Mouse (Mus musculus) limb, embryonic 13.5 days (tissue): ENCODE measurements at regions not wholly inside any gene's neighbourhood (a gene's known extent, or its start where the extent isn't known, plus 50 kb on each side); places are given as distances from the start of the nearest gene placed in this dataset.

Experiments
- ATAC-seq: fragments of 200-750 bp; cut with Nextera tagmentation; 2 replicates; pipeline ENCODE4 v1.8.0; 2017; ENCODE audit warnings: low read depth, moderate number of reproducible peaks, moderate TSS enrichment; ENCODE audit not compliant: low FRiP score
- H3K27ac ChIP-seq: fragments of 300-500 bp; sonication (generic); 2 replicates; pipeline ENCODE4 v1.5.1; 2015; ENCODE audit warnings: inconsistent platforms, mild to moderate bottlenecking, moderate library complexity
- H3K27me3 ChIP-seq: fragments of 300-500 bp; sonication (generic); 2 replicates; pipeline ENCODE4 v1.6.1; 2015; ENCODE audit warnings: mild to moderate bottlenecking, inconsistent platforms
- H3K36me3 ChIP-seq: fragments of 300-500 bp; sonication (generic); 2 replicates; pipeline ENCODE4 v1.6.1; 2015; ENCODE audit warnings: inconsistent platforms, mild to moderate bottlenecking, moderate library complexity
- H3K4me1 ChIP-seq: fragments of 300-500 bp; sonication (generic); 2 replicates; pipeline ENCODE4 v1.6.1; 2015; ENCODE audit warnings: inconsistent platforms
- H3K4me2 ChIP-seq: fragments of 300-500 bp; sonication (generic); replicated peaks from 2 replicates; pipeline ENCODE4 v1.6.1; 2015; ENCODE audit warnings: inconsistent platforms, mild to moderate bottlenecking, moderate library complexity
- H3K4me3 ChIP-seq: fragments of 300-500 bp; sonication (generic); 2 replicates; pipeline ENCODE4 v1.5.1; 2015; ENCODE audit warnings: moderate library complexity, mild to moderate bottlenecking, inconsistent platforms
- H3K9ac ChIP-seq: fragments of 300-500 bp; sonication (generic); 2 replicates; pipeline ENCODE4 v1.6.1; 2015; ENCODE audit warnings: mild to moderate bottlenecking, inconsistent platforms
- H3K9me3 ChIP-seq: fragments of 300-500 bp; sonication (generic); 2 replicates; pipeline ENCODE4 v1.6.1; 2016; ENCODE audit warnings: inconsistent platforms
- WGBS: fragments of 180-500 bp; shearing (Covaris S2); methylation state at CpG from one replicate; pipeline ENCODE4 v1.1.7; 2015; 5-methylcytosine and 5-hydroxymethylcytosine counted together

- Histone ChIP-seq H3K4me3 (no peak overlapping the region), H3K9ac (no peak overlapping the region), H3K27me3 (peaks cover 16% of the 10 kb centered on the region), H3K36me3 (no peaks in the 10 kb centered on the region), H3K4me1 (peaks cover 14% of the 10 kb centered on the region), H3K27ac (no peak overlapping the region), H3K4me2 (no peak overlapping the region), H3K9me3 (no peaks in the 10 kb centered on the region)
- WGBS: 69% methylated on average over 2 of the region's 2 CpGs
- ATAC-seq: no peak
Observed at GRCm38 (mm10) chr13:71649031-71649430, 314.5 kb downstream of the Irx1 start.

DNA sequence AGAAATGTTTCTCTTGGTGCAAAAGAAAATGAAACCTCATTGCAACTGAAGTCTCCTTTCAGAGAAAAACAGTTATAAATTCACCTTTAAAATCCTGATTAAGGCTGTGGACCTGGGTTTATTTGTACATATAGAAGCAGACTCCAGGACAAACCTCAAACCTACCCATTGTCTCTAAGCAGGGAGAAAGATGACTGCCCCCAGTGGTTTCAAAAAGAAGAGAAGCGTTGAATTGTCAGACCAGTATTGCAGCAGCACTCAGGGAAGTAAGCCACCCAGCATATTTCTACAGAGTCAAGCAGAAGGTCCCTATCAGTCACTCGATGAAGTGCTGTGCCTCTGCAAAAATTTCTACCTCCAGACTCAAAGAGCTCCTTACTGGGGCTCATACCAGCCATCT is 332.1 kb downstream of the Irx1 start:
- no peak overlapping the region for H3K4me2 ChIP-seq
- H3K9ac ChIP-seq: no peak overlapping the region
- no peak overlapping the region for H3K4me3 ChIP-seq
- H3K9me3 ChIP-seq: no peaks in the 10 kb centered on the region
- H3K36me3 ChIP-seq: no peaks in the 10 kb centered on the region
- no peak for ATAC-seq
- WGBS: 61% methylated on average over 2 of the region's 2 CpGs
- no peak overlapping the region for H3K27ac ChIP-seq
- H3K4me1 ChIP-seq: peaks cover 16% of the 10 kb centered on the region
- H3K27me3 ChIP-seq: peaks cover 20% of the 10 kb centered on the region; the same call in 1 of the 2 replicates

- Histone ChIP-seq H3K36me3 (no peaks in the 10 kb centered on the region), H3K27me3 (peaks cover 6% of the 10 kb centered on the region; the same call in 1 of the 2 replicates), H3K27ac (no peak overlapping the region), H3K4me1 (peaks cover 23% of the 10 kb centered on the region), H3K9ac (no peak overlapping the region), H3K4me2 (0 out of 2 replicates have a peak overlapping the region, but pooled peaks have one; percentile 3), H3K9me3 (no peaks in the 10 kb centered on the region), H3K4me3 (no peak overlapping the region)
- 21% methylated on average over 2 of the region's 2 CpGs for WGBS
- peak; percentile 61; the same call in 1 of the 2 replicates for ATAC-seq
Observed at GRCm38 (mm10) chr13:71617198-71617597, 346.3 kb downstream of the Irx1 start.

DNA sequence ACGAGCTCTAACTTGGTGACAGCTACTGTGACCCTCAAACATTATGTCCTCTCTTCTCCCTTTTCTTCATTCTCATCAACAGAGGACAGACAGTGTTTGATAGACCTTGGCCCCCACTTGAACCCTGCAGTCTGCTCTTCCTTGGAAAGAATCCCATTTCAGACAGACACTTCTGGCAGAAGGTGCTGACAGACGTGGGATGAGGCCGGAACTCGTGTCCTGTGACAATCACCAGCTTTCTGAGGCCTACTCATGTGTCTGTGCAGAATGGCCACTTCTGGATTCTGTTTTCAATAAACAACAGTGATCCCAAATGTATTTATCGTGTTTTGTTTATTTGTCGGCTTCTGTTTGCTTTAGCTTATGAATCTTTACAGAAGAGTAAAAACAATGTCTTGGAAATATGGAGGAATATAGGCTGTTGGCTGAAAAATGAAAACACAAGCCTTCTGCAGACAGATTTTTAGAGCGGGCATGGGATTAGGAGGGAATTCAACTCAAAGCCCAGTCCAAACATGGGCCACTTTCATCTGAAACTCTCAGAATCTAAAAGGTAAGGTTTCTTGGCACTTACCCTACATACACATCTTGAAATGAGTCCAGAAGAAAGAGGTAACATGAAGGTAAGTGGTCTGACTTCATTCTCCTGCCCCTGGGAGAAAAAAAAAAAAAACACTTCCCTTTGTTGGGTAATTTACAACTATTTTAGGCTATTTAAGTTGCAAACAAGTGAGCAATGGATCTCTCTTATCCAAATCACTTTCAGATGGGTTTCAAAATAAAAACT is 350.9 kb downstream of the Irx1 start:
- no peak overlapping the region for H3K4me2 ChIP-seq
- no peaks in the 10 kb centered on the region for H3K27me3 ChIP-seq
- no peaks in the 10 kb centered on the region for H3K9me3 ChIP-seq
- H3K27ac ChIP-seq: no peak overlapping the region
- H3K4me3 ChIP-seq: no peak overlapping the region
- 75% methylated on average over 7 of the region's 7 CpGs for WGBS
- no peaks in the 10 kb centered on the region for H3K36me3 ChIP-seq
- no peak overlapping the region for H3K9ac ChIP-seq
- peaks cover 15% of the 10 kb centered on the region for H3K4me1 ChIP-seq
- no peak for ATAC-seq

DNA sequence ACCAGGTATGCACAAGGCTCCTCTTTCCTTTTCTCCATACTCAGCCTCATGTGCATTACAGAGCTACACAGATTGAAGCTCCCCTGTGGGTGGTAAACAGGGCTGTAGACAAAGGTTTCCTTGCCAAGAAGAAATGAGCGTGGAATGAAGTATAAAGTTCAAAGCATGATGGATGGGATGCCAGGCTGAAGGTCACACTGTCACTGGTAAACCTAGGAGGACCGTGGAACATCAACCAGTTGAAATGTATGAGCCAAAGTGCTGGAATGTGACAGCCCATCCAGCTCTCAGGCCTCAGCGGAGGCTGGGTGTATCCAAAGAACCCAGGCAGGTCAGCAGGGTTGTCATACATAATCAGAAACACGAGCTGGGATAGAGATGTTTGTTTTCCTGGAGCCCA is 381.0 kb downstream of the Irx1 start:
- 43% methylated on average over 4 of the region's 4 CpGs for WGBS
- Histone ChIP-seq H3K36me3 (no peaks in the 10 kb centered on the region), H3K9me3 (no peaks in the 10 kb centered on the region), H3K27ac (no peak overlapping the region), H3K27me3 (no peaks in the 10 kb centered on the region), H3K4me2 (no peak overlapping the region), H3K9ac (no peak overlapping the region), H3K4me3 (no peak overlapping the region), H3K4me1 (no peaks in the 10 kb centered on the region)
- no peak for ATAC-seq

GRCm38 (mm10) chr13:71565895-71566294 is 397.6 kb downstream of the Irx1 start:
- Histone ChIP-seq H3K27ac (no peak overlapping the region), H3K4me1 (peaks cover 17% of the 10 kb centered on the region), H3K36me3 (no peaks in the 10 kb centered on the region), H3K27me3 (peaks cover 24% of the 10 kb centered on the region), H3K4me2 (0 out of 2 replicates have a peak overlapping the region, but pooled peaks have one; percentile 4), H3K4me3 (no peak overlapping the region), H3K9me3 (no peaks in the 10 kb centered on the region), H3K9ac (no peak overlapping the region)
- WGBS: 27% methylated on average over 6 of the region's 6 CpGs
- no peak for ATAC-seq

- Histone ChIP-seq H3K27ac (no peak overlapping the region), H3K27me3 (peaks cover 24% of the 10 kb centered on the region), H3K9me3 (no peaks in the 10 kb centered on the region), H3K4me2 (0 out of 2 replicates have a peak overlapping the region, but pooled peaks have one; percentile 4), H3K4me1 (peaks cover 17% of the 10 kb centered on the region), H3K4me3 (no peak overlapping the region), H3K36me3 (no peaks in the 10 kb centered on the region), H3K9ac (no peak overlapping the region)
- peak; percentile 71 for ATAC-seq
- 14% methylated on average over 7 of the region's 7 CpGs for WGBS
Observed at GRCm38 (mm10) chr13:71565388-71565787, 398.1 kb downstream of the Irx1 start.

- WGBS: 43% methylated on average over 14 of the region's 14 CpGs
- Histone ChIP-seq H3K9ac (no peak overlapping the region), H3K27ac (no peak overlapping the region), H3K9me3 (no peaks in the 10 kb centered on the region), H3K27me3 (peaks cover 27% of the 10 kb centered on the region), H3K4me2 (no peak overlapping the region), H3K4me1 (peaks cover 5% of the 10 kb centered on the region), H3K36me3 (no peaks in the 10 kb centered on the region), H3K4me3 (no peak overlapping the region)
- no peak for ATAC-seq
Observed at GRCm38 (mm10) chr13:71558477-71559215, 404.9 kb downstream of the Irx1 start.

GRCm38 (mm10) chr13:71555471-71555870 is 408.1 kb downstream of the Irx1 start:
- Histone ChIP-seq H3K36me3 (no peaks in the 10 kb centered on the region), H3K4me3 (no peak overlapping the region), H3K4me1 (peaks cover 5% of the 10 kb centered on the region), H3K27me3 (peaks cover 33% of the 10 kb centered on the region), H3K4me2 (no peak overlapping the region), H3K9me3 (no peaks in the 10 kb centered on the region), H3K9ac (no peak overlapping the region), H3K27ac (no peak overlapping the region)
- ATAC-seq: peak; percentile 54; the same call in 1 of the 2 replicates
- WGBS: 40% methylated on average over 6 of the region's 6 CpGs

GRCm38 (mm10) chr13:71550109-71550508 is 413.4 kb downstream of the Irx1 start:
- no peak for ATAC-seq
- no peak overlapping the region for H3K9ac ChIP-seq
- H3K4me2 ChIP-seq: no peak overlapping the region
- no peaks in the 10 kb centered on the region for H3K9me3 ChIP-seq
- peaks cover 14% of the 10 kb centered on the region for H3K4me1 ChIP-seq
- H3K27ac ChIP-seq: no peak overlapping the region
- H3K4me3 ChIP-seq: no peak overlapping the region
- peaks cover 30% of the 10 kb centered on the region for H3K27me3 ChIP-seq
- no peaks in the 10 kb centered on the region for H3K36me3 ChIP-seq
- WGBS: 42% methylated on average over 1 of the region's 1 CpGs

GRCm38 (mm10) chr13:71549206-71549831 is 414.2 kb downstream of the Irx1 start:
- Histone ChIP-seq H3K27ac (no peak overlapping the region), H3K36me3 (no peaks in the 10 kb centered on the region)
- ATAC-seq: peak; percentile 79

GRCm38 (mm10) chr13:71538226-71538625 is 425.3 kb downstream of the Irx1 start:
- Histone ChIP-seq H3K4me1 (no peaks in the 10 kb centered on the region), H3K36me3 (no peaks in the 10 kb centered on the region), H3K9me3 (no peaks in the 10 kb centered on the region), H3K4me3 (no peak overlapping the region), H3K4me2 (no peak overlapping the region), H3K27ac (no peak overlapping the region), H3K27me3 (peaks cover 2% of the 10 kb centered on the region; the same call in 1 of the 2 replicates), H3K9ac (no peak overlapping the region)
- WGBS: 70% methylated on average over 4 of the region's 4 CpGs
- no peak for ATAC-seq

More at GRCm38 (mm10) chr13:71549206-71549831, 414.2 kb downstream of the Irx1 start:
- WGBS: 25% methylated on average over 10 of the region's 10 CpGs
- Histone ChIP-seq H3K9ac (no peak overlapping the region), H3K4me1 (peaks cover 14% of the 10 kb centered on the region), H3K4me2 (no peak overlapping the region), H3K4me3 (no peak overlapping the region), H3K9me3 (no peaks in the 10 kb centered on the region), H3K27me3 (peaks cover 30% of the 10 kb centered on the region)
